Mouse (Mus musculus) fibroblast of lung, adult 2 months (primary cell): ENCODE results near the gene Frmpd2.

Source experiments
- DNase-seq: peaks from one replicate; pipeline ENCODE4 v3.0.0-alpha.2; 2011; ENCODE audit warnings: low read depth

Gene Frmpd2

GRCm38 (mm10) chr14:33508660-33509059 is 37.2 kb downstream of the Frmpd2 start:
- DNase-seq, result no peak

- no peak for DNase-seq
Observed at GRCm38 (mm10) chr14:33513877-33514276, 42.4 kb downstream of the Frmpd2 start.

GRCm38 (mm10) chr14:33514756-33515285 is 43.3 kb downstream of the Frmpd2 start:
- DNase-seq, result no peak

GRCm38 (mm10) chr14:33521538-33521937 is 50.0 kb downstream of the Frmpd2 start:
- DNase-seq, result no peak

GRCm38 (mm10) chr14:33525272-33525983 is 53.9 kb downstream of the Frmpd2 start:
- DNase-seq, result no peak

- no peak for DNase-seq
Observed at GRCm38 (mm10) chr14:33526621-33527020, 55.1 kb downstream of the Frmpd2 start.

GRCm38 (mm10) chr14:33527938-33528337 is 56.4 kb downstream of the Frmpd2 start:
- DNase-seq, result no peak

GRCm38 (mm10) chr14:33531331-33531912 is 59.9 kb downstream of the Frmpd2 start:
- DNase-seq, result no peak

- DNase-seq, result no peak
Observed at GRCm38 (mm10) chr14:33532792-33533191, 61.3 kb downstream of the Frmpd2 start.

GRCm38 (mm10) chr14:33533516-33533915 is 62.0 kb downstream of the Frmpd2 start:
- no peak for DNase-seq

GRCm38 (mm10) chr14:33535317-33535716 is 63.8 kb downstream of the Frmpd2 start:
- no peak for DNase-seq

GRCm38 (mm10) chr14:33539559-33540167 is 68.2 kb downstream of the Frmpd2 start:
- DNase-seq, result no peak

- DNase-seq, result no peak
Observed at GRCm38 (mm10) chr14:33545565-33546143, 74.2 kb downstream of the Frmpd2 start.

GRCm38 (mm10) chr14:33548650-33549049 is 77.2 kb downstream of the Frmpd2 start:
- DNase-seq, result no peak

GRCm38 (mm10) chr14:33549856-33550255 is 78.4 kb downstream of the Frmpd2 start:
- DNase-seq, result no peak

- DNase-seq, result no peak
Observed at GRCm38 (mm10) chr14:33570737-33571136, 99.2 kb downstream of the Frmpd2 start.

- DNase-seq, result no peak
Observed at GRCm38 (mm10) chr14:33573643-33574042, 102.1 kb downstream of the Frmpd2 start.

- DNase-seq, result no peak
Observed at GRCm38 (mm10) chr14:33579771-33580484, 108.4 kb downstream of the Frmpd2 start.

- no peak for DNase-seq
Observed at GRCm38 (mm10) chr14:33588951-33589350, 117.5 kb downstream of the Frmpd2 start, which contains the start of gene Ptpn20. Ptpn20 (plus strand) TSS chr14:33589207.

GRCm38 (mm10) chr14:33598376-33599130 is 127.1 kb downstream of the Frmpd2 start:
- DNase-seq, result no peak

GRCm38 (mm10) chr14:33607431-33607830 is 135.9 kb downstream of the Frmpd2 start:
- no peak for DNase-seq
